Mouse (Mus musculus): ENCODE results near the gene Eme1.
A peak's percentile ranks its signal among the peaks of the same experiment; 100 is the strongest.

Gene Eme1

DNA sequence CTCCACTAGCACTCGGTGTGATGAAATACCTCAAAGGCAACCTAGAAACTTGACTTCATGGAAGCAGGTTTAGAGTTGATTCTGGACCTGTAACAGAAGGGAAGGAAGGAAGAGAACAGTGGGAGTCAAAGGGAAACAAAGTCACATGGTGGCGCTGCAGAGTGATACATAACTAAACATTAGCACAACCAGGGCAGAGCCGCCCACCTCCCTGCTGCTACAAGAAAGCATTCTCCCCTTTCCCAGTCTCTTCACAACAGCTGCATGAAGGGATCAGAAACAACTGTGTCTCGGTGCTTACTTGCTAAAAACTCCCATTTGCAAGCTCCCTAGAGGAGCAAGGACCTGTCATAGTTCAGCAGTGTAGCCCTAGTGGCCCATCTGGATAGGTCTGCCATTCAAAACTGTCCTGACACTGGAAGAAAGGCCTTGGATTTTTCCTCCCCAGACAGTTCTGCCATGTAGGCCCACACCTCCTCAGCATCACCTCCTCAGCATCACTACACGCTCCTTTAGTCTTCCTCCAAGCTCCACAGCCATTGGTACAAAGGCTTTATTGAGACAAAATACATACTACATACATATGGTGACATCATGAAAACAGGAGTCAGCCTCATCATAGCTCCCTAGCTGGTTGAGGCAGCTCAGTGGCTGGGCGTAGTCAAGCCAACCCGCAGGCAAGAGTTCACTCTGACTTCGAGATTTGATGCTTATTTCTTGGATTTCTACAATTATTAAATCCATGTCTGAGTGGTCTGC lies 9.1 kb downstream of the Eme1 start:
- no peak for DNase-seq

DNA sequence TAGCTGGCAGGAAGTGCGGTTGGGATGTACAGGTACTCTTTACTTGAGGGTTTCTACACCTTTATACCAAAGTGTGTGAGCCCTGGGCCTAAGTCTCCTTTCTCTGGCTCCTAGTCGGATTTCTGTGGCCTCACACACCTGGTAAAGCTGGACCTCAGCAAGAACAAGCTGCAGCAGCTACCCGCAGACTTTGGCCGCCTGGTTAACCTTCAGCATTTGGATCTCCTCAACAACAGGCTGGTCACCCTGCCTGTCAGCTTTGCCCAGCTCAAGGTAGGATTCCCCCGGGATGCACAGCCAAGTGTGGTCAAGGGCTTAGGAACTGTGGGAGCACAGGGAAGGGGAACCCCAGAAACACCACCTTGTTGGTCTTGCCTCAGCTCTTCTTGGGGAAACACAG lies 19.3 kb downstream of the Eme1 start:
- no peak for DNase-seq

DNA sequence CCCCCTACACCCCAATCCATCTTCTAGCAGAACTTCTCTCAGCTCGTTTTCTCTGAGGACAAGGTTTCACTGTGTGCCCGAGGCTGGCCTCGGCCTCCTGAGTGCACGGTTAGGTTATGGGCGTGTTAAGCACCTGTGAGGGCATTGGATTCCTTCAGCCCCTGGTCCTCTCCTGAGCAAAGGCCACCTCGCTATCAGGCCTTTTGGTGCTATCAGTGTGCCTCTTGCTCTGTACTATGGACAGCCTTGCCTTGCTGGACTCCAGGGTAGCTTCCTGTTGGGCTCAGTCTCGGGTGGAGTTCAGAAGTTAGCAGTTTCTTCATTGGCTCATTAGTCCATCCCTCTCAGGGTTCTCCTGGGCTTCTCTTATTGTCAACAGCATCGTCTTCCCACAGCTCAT lies 20.8 kb downstream of the Eme1 start:
- no peak for DNase-seq

DNA sequence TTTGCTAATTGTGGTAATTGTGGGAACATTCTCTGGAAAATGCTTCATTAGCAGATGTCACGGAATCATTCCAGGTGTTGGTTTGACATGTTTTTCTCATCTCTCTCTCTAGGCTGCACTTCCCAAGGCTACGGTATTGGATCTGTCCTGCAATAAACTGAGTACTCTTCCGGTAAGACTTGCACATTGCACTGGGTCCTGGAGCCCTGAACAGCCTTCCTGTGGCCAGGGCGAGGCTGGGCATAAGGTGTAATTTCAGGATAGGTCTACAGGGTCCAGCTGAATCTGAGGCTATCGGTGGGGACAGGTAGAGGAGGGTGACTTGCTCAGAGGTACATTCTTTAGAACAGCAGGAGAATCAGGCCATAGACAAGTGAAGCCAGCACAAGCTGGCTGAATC lies 21.8 kb downstream of the Eme1 start:
- DNase-seq, result no peak

DNA sequence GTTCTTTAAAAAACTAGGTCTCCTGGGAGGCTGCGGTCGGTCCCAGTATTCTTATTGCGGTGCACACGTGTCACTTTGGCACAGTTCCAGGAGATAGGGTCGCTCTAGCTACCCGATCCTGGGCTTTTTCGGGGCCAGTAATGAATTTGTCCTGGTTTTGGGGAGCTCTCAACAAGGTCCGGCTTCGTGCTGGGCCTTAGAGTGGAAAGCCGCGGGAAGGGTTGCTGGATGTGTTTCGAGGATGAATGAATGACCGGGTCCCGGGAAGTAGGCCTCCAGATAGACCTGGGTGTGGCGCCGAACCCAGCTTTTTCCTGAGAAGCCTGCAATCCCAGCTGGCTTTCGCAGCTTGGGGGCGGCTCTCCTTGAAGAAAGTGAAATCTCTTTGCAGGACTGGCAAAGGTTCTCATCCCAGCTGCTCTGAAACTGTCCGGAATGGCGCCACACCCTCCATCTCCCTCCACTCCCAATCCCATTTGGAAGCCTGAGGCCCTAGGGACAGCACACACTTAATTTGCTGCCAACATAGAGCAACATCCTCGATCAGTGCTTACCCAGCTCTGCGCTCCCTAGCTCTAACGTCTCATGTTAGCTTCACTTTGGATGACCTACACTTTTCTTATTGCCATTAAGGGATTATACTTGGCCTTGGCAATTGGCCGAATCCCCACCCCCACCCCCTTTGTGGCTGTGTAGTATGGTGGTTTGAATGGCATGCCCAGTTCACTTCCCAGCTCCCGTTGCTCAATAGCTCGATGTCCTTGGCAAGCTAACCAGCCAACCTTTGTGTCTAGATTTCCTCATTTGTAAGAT lies 23.4 kb downstream of the Eme1 start:
- DNase-seq, result no peak

DNA sequence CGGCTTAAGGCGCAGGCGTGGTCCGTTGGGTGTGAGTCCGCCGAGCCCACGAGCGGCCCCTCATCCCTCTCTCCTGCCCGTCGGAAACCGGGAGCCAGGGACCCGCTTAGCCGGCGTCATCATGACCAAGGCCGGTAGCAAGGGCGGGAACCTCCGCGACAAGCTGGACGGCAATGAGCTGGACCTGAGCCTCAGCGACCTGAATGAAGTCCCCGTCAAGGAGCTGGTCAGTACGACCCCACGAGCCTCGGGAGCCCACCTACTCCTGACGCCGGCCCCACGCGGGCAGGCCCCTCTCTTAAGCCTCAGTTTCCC lies 23.9 kb downstream of the Eme1 start:
- DNase-seq, result no peak

DNA sequence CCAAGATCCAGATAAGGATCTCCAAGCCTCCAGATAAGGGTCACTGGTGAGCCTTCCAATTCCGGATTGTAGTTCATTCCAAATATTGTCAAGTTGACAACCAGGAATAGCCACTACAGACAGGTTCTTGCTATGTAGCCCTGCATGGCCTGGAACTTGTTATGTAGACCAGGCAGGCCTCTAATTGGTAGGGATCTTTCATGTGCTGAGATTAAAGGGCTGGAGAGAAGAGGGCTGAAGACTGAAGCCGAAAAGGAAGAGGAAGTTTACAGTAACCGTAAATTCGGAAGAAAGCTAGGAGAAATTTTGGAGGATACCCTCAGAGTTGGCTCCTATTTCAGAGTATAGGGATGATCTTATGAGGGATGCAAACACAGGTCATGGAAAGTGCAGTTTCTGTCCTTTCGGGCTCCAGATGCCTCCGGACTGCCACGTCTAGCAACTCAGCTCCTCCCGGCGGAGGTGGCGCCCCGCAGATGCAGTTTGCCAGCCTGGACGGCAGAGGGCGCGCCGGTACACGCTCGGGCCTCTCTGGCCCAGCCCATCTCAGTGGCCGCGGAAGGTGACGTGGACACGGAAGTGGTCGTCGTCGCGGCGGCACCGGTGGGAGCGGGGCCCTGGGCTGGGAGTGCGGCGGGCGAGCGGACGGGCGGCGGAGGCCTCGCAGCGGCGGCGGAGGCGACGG lies 24.4 kb downstream of the Eme1 start, which contains the start of gene Lrrc59:
Gene Lrrc59 (plus strand): TSS at position 569 of the 685 bp plus-strand sequence.
- DNase-seq, result peak; percentile 90

DNA sequence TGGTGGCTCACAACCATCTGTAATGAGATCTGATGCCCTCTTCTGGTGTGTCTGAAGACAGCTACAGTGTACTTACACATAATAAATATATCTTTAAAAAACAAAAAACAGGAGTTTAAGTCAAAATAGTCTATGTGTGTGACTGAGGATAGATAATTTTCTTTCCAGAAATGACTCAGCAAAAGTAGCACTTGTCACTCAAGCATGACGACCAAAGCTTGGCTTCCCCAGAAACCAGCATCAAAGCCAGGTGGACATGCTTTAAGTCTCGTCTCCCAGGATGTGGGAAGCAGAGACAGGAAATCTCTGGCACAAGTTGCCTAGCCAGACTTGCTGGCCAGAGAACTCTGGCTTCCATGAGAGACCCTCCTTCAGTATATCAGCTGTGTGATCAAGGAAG lies 31.6 kb downstream of the Eme1 start:
- DNase-seq, result no peak

DNA sequence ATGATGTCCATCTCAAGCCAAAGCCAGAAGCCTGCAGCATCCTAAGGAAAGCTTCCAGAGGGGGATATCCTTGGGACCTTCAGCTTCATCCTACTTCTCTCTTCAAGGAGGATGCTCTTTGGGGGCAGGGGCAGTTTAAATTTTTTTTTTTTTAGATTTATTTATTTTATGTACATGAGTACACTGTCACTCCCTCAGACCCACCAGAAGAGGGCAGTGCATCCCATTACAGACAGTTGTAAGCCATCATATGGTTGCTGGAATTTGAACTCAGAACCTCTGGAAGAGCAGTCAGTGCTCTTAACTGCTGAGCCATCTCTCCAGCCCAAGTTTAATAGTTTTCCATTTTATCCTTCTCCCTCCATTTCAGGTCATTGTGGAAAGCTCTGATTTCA lies 32.3 kb downstream of the Eme1 start:
- no peak for DNase-seq

DNA sequence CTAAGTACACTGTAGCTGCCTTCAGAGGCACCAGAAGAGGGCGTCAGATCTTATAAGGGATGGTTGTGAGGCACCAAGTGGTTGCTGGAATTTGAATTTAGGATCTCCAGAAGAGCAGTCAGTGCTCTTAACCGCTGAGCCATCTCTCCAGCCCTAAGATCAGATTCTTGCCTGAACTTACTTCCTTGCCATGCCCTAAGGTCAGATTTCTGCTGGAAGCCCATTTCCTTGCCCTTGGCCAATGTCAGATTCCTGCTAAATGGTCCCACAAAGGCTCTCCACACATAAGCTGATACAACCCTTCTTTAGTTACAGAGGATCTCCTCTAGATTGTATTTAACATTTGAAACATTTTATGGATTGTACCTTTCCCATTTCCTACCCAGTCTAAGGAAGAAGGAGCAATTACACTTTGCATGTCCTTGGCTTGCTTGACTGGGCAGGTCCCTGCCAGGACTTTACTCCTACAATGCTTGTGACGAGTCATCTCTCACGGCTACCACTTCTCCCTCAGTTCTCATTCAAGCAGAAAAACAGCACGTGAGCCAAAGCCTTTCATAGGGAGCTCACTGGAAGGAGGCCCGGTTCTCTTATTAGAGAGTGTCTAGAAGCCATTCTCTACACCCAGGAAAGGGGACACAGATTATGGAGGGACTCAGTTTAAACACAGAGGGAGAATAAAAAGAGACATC lies 32.9 kb downstream of the Eme1 start:
- no peak for DNase-seq

DNA sequence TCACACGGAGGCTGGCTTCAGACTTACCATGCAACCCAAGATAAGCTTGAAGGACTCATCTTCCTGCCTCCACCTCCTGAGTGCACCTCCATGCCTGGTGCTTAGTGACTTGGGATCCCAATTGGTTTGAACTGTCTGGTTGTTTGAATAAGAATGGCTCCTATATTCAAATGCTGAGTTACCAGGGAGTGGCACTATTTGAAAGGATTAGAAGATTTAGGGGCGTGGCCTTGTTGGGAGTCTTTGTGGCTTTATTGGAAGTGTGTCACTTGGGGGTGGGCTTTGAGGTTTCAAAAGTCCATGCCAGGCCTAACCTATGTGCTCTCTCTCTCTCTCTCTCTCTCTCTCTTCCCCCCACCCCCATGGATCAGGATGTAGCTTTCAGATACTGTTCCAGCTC lies 36.1 kb downstream of the Eme1 start:
- no peak for DNase-seq

DNA sequence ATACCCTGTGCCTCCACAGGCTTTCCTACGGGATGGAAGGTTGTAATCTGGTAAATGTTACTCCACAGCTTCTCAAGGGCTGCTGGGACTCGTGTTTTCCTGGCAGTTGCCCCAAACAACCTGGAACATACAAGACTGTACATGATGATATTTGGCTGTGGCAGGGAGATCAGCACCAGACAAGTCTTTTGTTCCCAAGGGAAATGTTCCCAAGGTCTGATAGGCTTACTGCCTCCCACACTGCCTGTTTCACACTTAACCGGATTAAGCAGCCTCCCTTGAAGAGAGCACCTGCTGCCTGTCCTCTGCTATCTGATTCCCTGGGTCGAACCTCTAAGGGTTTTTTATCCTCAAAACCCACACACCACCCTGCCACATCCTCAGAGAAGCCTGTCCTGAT lies 38.3 kb downstream of the Eme1 start:
- no peak for DNase-seq

DNA sequence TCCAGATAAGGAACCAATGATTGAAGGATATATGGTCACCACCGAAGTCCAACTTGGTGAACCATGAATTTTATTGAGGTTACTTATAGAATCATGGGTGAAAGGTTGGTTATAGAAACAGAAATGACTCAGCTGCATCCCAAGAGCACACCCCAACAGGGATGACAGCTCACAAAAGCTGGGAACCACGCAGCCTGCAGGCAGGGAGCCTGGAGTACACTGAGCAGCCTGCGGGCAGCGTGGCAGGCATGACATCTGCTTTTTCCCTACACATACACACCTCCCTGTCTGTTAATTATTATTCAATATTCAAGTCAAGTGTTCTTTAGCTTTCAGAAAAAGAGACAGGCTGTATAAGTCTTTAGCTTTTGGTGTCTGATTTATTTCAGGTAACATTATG lies 39.2 kb downstream of the Eme1 start:
- no peak for DNase-seq

DNA sequence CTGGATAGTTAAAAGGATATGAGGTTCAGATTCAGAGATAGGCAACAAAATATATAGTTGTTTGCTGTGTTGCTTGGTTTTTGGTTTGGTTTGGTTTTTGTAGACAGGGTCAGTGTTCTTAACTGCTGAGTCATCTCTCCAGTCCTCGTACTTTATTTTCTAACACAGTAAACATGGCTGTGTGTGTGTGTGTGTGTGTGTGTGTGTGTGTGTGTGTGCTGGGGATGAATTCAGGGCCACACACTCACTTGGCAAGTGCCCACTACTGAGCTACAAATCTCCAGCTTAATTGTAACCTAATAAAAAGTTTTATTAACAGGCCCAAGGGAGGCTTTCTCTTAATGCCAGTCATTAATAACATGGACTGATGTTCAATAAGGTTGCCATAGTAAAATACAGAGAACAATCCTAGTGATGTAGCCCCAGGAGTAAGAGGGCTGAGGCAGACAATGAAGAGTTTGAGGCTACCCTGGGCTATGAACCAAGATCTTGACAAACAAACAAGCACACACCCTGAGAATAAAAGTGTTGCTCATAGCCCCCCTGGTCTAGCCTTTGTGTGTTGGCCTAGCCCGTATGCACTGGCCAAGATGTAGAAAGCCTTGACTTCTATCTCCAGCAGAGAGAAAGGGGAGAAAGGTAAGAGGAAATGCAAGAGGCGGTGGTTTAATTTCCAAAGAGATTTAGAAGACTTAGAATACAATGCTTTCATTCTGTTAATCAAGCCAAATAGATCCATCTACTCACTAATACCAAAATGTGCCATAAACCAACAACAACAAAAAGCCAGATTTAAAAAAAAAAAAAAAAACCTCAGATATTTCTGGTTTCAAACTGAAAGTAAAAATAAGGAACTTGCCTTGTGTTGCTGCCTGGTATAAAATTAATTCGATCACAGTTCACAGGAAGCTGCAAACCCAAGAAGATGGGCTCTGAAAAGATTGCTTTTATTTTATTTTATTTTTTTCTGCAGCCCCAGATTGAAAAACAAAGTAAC lies 42.7 kb downstream of the Eme1 start:
- no peak for DNase-seq

DNA sequence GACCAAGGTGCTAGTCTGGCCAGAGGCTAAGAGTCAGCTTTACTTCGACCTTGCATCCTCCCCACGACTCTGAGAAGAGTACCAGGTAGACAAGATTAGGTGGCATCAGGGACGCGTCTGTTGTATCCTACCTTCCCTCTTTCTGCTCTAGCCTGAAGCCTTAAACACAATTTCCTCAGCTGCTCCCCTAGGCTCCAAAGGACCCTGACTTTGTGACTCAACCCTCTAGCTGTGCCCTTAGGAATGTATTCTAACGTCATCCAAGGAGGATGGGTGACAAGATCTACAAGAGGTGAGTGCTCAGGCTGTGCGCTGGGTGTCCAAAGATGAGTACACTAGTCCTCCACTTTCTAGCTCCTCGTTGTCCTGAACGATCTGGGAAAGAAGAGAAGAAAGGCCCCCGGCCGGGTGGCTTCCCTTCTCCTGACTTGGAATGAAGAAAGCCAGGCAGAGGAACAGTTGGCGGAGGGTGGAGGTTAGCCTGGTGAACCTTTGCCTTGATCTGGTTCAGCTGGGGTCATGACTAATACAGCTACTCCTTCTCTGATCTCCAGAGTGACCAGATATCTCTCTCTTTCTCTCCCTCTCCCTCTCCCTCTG lies 51.3 kb downstream of the Eme1 start:
- DNase-seq, result no peak

DNA sequence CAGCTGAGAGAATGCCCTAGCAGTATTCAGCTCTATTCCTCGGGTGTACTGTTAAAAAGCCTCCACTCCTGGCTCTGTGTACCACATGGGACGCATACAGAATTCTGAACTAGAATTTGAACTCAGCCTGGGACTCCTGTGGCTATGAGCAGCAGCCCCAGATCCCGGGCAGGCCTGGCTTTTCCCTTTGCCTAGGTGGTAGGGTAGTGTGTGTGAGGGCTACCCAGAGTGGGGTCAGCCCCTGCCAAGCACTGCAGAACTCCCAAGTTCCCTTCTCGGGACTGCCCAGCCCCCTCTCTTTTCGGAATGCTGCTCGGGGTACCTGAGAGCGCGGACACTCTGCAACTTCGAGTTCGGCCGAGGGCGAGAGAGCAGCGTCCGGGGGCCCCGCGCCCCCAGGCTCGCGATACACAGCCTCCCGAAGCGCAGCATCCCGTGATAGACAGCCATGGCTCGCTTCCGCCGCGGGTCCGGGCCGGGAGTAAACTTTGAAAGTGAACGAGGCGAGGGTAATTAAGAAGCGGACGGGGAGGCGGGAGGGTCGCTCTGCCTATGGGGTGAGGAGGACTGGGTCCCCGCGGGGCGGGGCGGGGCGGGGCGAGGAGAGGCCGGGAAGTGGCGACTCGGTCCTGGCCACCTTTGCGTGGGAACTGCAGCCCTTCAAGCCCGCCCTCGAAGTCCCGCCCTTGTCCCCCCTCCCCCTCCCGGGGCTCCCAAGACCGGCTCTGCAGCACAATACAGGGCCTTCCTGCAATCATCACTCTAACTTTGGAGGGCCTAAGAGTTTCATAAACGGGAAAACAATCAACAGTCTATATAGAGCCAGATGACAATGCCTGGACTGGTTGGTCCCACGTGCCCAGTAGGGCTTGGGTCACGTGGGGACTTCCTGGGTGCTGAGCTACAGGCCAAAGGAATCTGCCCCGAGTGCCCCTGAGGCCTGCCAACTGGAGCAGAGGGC lies 52.2 kb downstream of the Eme1 start, which contains the start of gene Acsf2:
Gene Acsf2 (minus strand): TSS at position 551 of the 961 bp plus-strand sequence.
- DNase-seq, result peak; percentile 9

DNA sequence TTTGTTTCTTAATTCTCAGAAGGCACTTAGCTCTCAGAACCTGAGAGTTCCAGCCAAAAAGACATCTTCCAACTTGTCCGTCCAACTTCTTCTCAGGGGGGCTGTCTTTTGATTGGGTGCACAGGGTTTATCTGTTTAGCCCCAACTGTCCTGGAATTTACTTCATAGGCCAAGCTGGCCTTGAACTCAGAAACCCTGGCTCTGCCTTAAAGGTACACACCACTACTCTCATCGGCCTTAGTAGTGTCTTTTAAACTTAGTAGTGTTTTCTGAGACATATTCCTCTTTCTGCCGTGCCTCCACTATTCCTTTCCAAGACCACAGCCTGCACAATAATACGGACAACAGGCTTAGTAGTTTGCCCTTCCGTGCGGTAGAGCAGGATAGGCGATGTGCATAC lies 53.3 kb downstream of the Eme1 start:
- no peak for DNase-seq

DNA sequence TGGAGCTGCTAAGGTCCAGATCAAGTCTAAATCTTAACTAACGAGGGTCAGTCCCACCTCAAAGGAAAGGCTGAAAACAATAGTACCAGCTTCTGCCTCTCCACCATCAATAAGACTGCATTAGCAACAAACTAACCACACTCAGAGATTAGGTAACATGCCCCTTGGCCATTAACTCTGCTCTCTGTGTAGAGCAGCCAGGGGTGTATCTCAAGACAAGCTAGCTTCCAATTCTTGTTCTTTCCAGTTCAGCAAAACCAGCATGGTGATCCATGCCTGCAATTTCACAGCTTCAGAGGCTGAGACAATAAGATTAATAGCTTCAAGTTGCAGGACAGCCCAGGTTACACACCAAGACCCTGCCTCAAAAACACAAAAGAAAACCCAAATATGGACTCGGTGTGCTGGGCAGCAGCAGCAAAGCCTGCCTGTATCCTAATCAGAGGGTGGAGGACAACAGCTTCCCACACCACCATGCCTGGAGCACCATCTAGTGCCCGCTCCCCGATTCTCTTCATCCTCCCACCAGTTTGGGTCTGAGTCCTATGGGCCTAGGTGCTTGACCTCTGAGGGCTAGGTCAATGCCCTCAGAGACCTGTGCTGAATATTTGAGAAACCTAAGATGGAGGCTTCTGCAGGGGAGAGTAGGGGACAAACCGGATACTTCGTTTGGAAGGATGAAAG lies 55.2 kb downstream of the Eme1 start:
- no peak for DNase-seq

DNA sequence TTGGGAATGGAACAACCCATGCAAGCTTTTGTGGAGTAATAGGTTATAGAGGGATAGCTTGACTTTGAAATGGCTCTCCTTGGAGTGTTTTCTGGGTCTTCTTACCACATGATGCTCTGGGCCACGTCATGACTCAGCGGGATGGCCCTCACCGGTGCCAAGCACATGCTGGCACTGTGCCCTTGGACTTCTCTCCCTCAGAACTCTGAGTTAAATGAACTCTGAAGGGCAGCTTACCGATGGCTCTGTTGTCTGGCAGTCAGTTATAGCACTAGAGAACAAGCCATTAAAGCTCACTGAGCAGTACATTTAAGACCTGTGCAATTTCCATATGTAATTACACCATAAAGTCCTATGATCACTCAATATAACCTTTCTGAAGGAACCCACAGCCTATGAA lies 56.4 kb downstream of the Eme1 start:
- no peak for DNase-seq

Data from cerebellum, adult 11 months (tissue).